Mouse (Mus musculus) embryonic fibroblast, embryonic 13.5 days (primary cell): ENCODE results near the gene Tspan10. TPM values are rescaled to one million over a fixed set of nuclear protein-coding genes. Genes with fewer than 3 reads are reported as not detected.
"Not testable (repeated sequence)": the region's sequence is repeated elsewhere in the genome, so short reads cannot be mapped to it uniquely, and the experiment has no call there.

ENCODE experiments used
- H3K27ac ChIP-seq: 2 replicates; pipeline ENCODE4 v1.5.1; 2012; ENCODE audit warnings: low read length, control low read depth, inconsistent platforms; ENCODE audit not compliant: insufficient read depth
- H3K4me1 ChIP-seq: 2 replicates; pipeline ENCODE4 v1.6.1; 2011; ENCODE audit warnings: low read length; ENCODE audit not compliant: control insufficient read depth, insufficient read depth
- H3K4me3 ChIP-seq: 2 replicates; pipeline ENCODE4 v1.5.1; 2011; ENCODE audit warnings: mild to moderate bottlenecking, control low read depth, low read length; ENCODE audit not compliant: insufficient read depth
- CTCF ChIP-seq: IDR thresholded peaks from 2 replicates; pipeline ENCODE4 v1.5.1; 2011; ENCODE audit warnings: mild to moderate bottlenecking, control low read depth, low read length, moderate library complexity, borderline replicate concordance; ENCODE audit not compliant: insufficient read depth
- POLR2A ChIP-seq: IDR thresholded peaks from 2 replicates; pipeline ENCODE4 v1.6.1; 2011; ENCODE audit warnings: low read depth, mild to moderate bottlenecking, control low read depth, low read length, moderate library complexity
- polyA plus RNA-seq: library from polyadenylated mRNA; stranded (reverse); fragments of >200 nt; gene quantifications from 2 replicates; pipeline ENCODE4 v1.2.4, GENCODE M21; 2011; ENCODE audit warnings: low read depth; ENCODE audit not compliant: missing spikeins, insufficient read length

Gene Tspan10
- not detected in 2 replicates for polyA plus RNA-seq

GRCm38 (mm10) chr11:120442344-120442743 is at the start of gene Tspan10:
TSS of gene Tspan10 (plus strand) at chr11:120442644.
- H3K4me1 ChIP-seq = no peaks in the 10 kb centered on the region
- TF ChIP-seq CTCF (no peak), POLR2A (no peak)
- H3K4me3 ChIP-seq = no peak within 1 kb of the TSS
- H3K27ac ChIP-seq = no peak within 1 kb of the TSS

DNA sequence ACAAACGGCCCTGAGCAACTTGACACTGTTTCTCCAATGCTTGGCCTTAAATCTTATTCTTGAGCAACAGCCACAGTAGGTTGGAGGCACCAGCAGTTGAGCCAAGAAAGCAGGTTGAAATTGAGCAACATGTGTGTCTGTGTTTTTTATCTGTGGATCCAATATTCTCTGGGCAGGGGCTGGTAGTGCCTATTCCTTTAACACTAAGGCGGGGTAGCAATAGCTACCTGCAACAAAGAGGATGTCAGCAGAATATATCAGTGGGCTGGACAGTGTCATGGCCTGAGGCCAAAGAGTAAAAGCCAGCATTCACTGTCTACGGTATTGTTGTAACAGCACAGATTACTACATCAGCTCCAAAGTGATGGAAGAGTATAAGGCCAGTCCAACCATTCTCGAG is 46.8 kb upstream of the Tspan10 start:
- Histone ChIP-seq H3K4me3 (no peak overlapping the region), H3K27ac (no peak overlapping the region), H3K4me1 (no peaks in the 10 kb centered on the region; the same call in 1 of the 2 replicates)
- TF ChIP-seq CTCF = no peak
- TF ChIP-seq POLR2A = no peak

- TF ChIP-seq POLR2A (no peak), CTCF (no peak)
- H3K27ac ChIP-seq = no peak overlapping the region
- no peak overlapping the region for H3K4me3 ChIP-seq
- H3K4me1 ChIP-seq = no peaks in the 10 kb centered on the region; the same call in 1 of the 2 replicates
Measured at GRCm38 (mm10) chr11:120397602-120398001, 44.8 kb upstream of the Tspan10 start.

DNA sequence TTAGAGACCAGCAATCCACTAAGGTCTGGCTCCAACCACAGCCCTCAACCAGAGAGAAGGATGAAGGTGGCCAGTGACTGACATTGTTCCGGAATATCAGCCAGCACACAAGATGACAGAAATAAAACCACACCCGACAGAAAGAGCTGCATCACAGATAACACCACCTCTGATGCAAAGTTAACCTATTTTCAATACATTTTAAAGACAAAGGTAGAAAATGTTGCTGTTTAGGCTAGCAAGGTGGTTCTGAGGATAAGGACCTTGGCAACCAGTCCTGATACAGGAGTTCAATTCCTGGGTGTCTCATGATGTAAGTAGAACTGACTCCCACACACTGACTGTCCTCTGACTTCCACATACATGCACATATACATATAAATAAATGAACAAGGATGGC is 43.1 kb upstream of the Tspan10 start:
- TF ChIP-seq POLR2A = no peak
- no peak for TF ChIP-seq CTCF
- Histone ChIP-seq H3K4me3 (no peak overlapping the region), H3K4me1 (no peaks in the 10 kb centered on the region; the same call in 1 of the 2 replicates)

DNA sequence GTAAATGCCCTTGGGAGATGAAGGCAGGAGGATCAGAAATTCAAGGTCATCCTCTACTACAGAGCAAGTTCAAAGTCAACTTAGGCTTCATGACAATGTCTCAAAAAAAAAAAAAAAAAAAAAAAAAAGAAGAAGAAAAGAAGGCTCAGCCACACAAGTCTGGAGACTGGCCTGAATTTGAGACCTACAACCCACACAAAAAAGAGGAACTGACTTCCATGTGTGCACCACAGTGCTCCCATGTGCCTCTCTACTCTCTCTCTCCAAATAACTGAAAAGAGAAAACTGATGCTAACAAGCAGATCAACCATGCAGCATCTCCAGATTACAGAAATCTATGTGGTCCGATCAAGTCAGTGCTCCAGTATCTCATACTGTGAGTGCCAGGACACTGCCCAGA is 37.6 kb upstream of the Tspan10 start:
- TF ChIP-seq CTCF (no peak), POLR2A (no peak)
- no peak overlapping the region for H3K27ac ChIP-seq
- no peaks in the 10 kb centered on the region; the same call in 1 of the 2 replicates for H3K4me1 ChIP-seq
- H3K4me3 ChIP-seq = no peak overlapping the region

More for the DNA sequence above, 43.1 kb upstream of the Tspan10 start:
- no peak overlapping the region for H3K27ac ChIP-seq

GRCm38 (mm10) chr11:120405867-120406266 is 36.6 kb upstream of the Tspan10 start:
- no peak overlapping the region for H3K4me3 ChIP-seq
- no peak overlapping the region for H3K27ac ChIP-seq
- no peaks in the 10 kb centered on the region for H3K4me1 ChIP-seq
- TF ChIP-seq POLR2A (no peak), CTCF (no peak)

- H3K4me3 ChIP-seq = no peak overlapping the region
- no peaks in the 10 kb centered on the region for H3K4me1 ChIP-seq
- TF ChIP-seq POLR2A (no peak), CTCF (no peak)
- H3K27ac ChIP-seq = no peak overlapping the region
Measured at GRCm38 (mm10) chr11:120406445-120406844, 36.0 kb upstream of the Tspan10 start.

GRCm38 (mm10) chr11:120413621-120414020 is 28.8 kb upstream of the Tspan10 start:
- not testable (repeated sequence) for H3K27ac ChIP-seq, H3K4me3 ChIP-seq, H3K4me1 ChIP-seq

DNA sequence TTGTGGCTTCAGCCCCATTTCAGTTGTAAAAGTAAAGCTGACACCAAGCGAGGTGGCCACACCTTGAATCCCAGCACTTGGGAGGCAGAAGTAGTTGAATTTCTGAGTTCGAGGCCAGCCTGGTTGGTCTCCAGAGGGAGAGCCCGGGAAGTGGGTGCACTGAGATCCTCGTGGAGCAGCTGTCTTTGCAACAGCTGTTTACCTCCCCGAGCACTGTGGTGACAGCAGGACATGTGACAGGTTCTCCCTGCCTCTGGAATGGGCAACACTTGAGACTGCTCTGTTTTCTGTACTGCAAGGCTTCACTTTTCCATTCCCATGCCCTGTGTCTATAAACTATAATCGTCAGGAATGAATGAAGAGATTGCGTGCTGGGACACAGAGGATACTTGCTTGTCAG is 24.6 kb upstream of the Tspan10 start:
- no peak for TF ChIP-seq CTCF
- TF ChIP-seq POLR2A = no peak
- H3K27ac ChIP-seq = no peak overlapping the region
- H3K4me1 ChIP-seq = no peaks in the 10 kb centered on the region
- no peak overlapping the region for H3K4me3 ChIP-seq

DNA sequence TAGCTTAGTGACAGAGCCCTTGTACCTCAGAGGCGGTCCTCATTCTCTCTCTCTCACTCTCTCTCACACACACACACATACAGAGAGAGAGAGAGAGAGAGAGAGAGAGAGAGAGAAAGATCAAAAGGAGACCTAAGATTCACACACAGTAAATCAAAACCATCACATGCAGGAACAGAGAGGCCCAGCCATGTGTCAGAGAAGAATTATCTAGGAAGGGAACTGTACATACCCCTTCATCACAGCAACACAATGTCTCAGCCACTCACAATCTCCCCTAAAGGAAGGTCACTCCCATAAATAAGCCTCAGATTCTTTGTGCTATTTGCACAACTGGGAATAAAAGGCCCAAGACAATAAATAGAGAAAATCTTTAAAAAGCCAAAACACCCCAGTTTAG is 23.9 kb upstream of the Tspan10 start:
- Histone ChIP-seq H3K4me3 (no peak overlapping the region), H3K27ac (no peak overlapping the region), H3K4me1 (no peaks in the 10 kb centered on the region)
- no peak for TF ChIP-seq POLR2A
- no peak for TF ChIP-seq CTCF
